Mouse (Mus musculus) forebrain, embryonic 16.5 days (tissue): ENCODE measurements at regions not wholly inside any gene's neighbourhood (a gene's known extent, or its start where the extent isn't known, plus 50 kb on each side); places are given as distances from the start of the nearest gene placed in this dataset.
"Not testable (repeated sequence)": the region's sequence is repeated elsewhere in the genome, so short reads cannot be mapped to it uniquely, and the experiment has no call there.

ENCODE experiments used
- ATAC-seq: fragments of 200-750 bp; cut with Nextera tagmentation; 2 replicates; pipeline ENCODE4 v1.8.0; 2017; ENCODE audit warnings: mild to moderate bottlenecking, moderate library complexity
- H3K27ac ChIP-seq: fragments of 300-500 bp; sonication (generic); 2 replicates; pipeline ENCODE4 v1.5.1; 2014; ENCODE audit warnings: low read length, control low read depth
- H3K27me3 ChIP-seq: fragments of 300-500 bp; sonication (generic); replicated peaks from 2 replicates; pipeline ENCODE4 v1.6.1; 2014; ENCODE audit warnings: low read length; ENCODE audit not compliant: control insufficient read depth, insufficient read depth
- H3K36me3 ChIP-seq: fragments of 300-500 bp; sonication (generic); 2 replicates; pipeline ENCODE4 v1.6.1; 2014; ENCODE audit not compliant: control insufficient read depth, insufficient read depth
- H3K4me1 ChIP-seq: fragments of 300-500 bp; sonication (generic); replicated peaks from 2 replicates; pipeline ENCODE4 v1.6.1; 2014; ENCODE audit warnings: low read length; ENCODE audit not compliant: control insufficient read depth, insufficient read depth
- H3K4me2 ChIP-seq: fragments of 300-500 bp; sonication (generic); 2 replicates; pipeline ENCODE4 v1.6.1; 2014; ENCODE audit warnings: mild to moderate bottlenecking, low read length, control low read depth
- H3K4me3 ChIP-seq: fragments of 300-500 bp; sonication (generic); replicated peaks from 2 replicates; pipeline ENCODE4 v1.5.1; 2014; ENCODE audit warnings: mild to moderate bottlenecking, low read length, control low read depth
- H3K9ac ChIP-seq: fragments of 300-500 bp; sonication (generic); replicated peaks from 2 replicates; pipeline ENCODE4 v1.6.1; 2014; ENCODE audit warnings: low read depth, low read length, control low read depth
- H3K9me3 ChIP-seq: fragments of 300-500 bp; sonication (generic); 2 replicates; pipeline ENCODE4 v1.6.1; 2016; ENCODE audit warnings: low read length; ENCODE audit not compliant: control insufficient read depth
- WGBS: fragments of 180-500 bp; shearing (Covaris S2); extraction: QIAGEN DNeasy Blood & Tissue Kit; methylation state at CpG from one replicate; pipeline ENCODE4 v1.1.7; 2014; 5-methylcytosine and 5-hydroxymethylcytosine counted together

DNA sequence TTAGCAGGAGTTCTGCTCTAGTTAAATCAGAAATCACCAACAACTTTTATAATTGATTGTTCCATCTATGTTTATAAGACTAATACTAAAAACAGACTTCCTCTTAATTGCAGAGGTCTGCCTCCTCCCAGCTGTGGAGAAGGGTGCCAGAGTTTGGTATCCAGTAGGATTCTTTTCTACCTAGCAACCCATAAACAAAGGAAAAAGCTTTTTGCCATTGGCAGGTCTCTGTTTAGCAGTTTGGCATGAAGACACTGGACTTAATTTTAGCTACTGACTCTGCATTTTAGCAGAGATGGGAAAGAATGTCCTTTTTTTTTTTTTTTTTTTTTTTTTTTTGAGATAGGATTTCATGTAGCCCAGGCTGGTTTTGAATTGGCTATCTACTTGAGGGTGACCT, 1628.4 kb downstream of the A830018L16Rik start:
- H3K9ac ChIP-seq = no peak overlapping the region
- H3K9me3 ChIP-seq = no peaks in the 10 kb centered on the region
- no peak for ATAC-seq
- no peaks in the 10 kb centered on the region for H3K27me3 ChIP-seq
- H3K4me2 ChIP-seq = no peak overlapping the region
- no peaks in the 10 kb centered on the region for H3K4me1 ChIP-seq
- no peak overlapping the region for H3K27ac ChIP-seq
- H3K36me3 ChIP-seq = no peaks in the 10 kb centered on the region
- no peak overlapping the region for H3K4me3 ChIP-seq

DNA sequence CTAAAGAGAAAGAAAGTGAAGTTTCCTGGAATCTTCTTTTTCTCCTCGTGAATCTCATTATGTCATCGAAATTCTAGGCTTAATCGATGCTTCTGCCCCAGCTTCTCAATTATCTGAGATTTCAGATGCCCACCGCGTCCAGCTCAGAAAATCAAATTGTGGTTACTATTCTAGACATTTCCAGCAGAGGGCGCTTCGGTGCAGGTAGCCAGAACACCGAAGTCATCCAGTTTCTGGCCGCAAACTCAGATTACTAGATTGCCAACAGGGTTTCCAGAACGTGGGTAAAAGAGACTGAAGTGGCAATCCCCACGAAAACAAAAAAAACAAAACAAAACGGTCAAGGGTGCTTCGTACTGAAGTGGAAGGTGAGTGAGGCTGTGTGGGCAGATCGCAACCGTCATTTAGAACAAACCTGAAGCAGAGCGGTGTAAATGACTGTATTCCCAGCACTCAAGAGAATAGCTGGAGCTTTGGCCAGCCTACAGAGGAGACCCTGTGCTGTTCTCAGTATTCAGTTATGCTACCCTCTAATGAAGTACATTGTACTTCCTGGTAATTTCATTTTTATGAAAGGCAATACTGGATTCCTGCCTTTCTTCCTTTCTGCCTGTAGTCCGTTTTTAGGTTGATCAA, 1636.4 kb downstream of the A830018L16Rik start:
- Histone ChIP-seq H3K4me2 (peak overlapping the region; percentile 37), H3K9me3 (no peaks in the 10 kb centered on the region), H3K36me3 (no peaks in the 10 kb centered on the region), H3K27me3 (no peaks in the 10 kb centered on the region), H3K27ac (no peak overlapping the region), H3K4me3 (no peak overlapping the region; the same call in 1 of the 2 replicates), H3K9ac (no peak overlapping the region), H3K4me1 (0 out of 2 replicates have a peak, but pooled peaks cover 3% of the 10 kb centered on the region)
- peak; percentile 64 for ATAC-seq
- WGBS = 15% methylated on average over 17 of the region's 17 CpGs

DNA sequence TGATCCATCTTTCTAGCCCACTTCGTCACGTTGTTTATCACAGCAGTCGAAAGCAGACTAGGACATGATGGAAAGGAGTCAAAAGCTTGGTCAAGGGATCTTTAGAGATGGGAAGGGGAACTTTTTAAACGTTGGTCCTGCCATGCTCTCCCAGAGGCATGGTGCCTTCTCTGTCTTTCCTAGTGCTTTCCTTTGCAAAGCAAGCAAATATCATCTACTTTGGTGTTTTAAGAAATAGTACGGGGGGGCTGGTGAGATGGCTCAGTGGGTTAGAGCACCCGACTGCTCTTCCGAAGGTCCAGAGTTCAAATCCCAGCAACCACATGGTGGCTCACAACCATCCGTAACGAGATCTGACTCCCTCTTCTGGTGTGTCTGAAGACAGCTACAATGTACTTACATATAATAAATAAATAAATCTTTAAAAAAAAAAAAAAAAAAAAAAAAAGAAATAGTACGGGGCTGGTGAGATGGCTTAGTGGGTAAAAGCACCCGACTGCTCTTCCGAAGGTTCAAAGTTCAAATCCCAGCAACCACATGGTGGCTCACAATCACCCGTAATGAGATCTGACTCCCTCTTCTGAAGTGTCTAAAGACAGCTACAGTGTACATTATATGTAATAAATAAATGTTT, 1637.6 kb downstream of the A830018L16Rik start:
- H3K9me3 ChIP-seq, H3K27ac ChIP-seq, H3K4me3 ChIP-seq, H3K36me3 ChIP-seq, H3K9ac ChIP-seq, ATAC-seq, H3K4me1 ChIP-seq, H3K4me2 ChIP-seq, H3K27me3 ChIP-seq: not testable (repeated sequence)
- WGBS = 82% methylated on average over 11 of the region's 13 CpGs

DNA sequence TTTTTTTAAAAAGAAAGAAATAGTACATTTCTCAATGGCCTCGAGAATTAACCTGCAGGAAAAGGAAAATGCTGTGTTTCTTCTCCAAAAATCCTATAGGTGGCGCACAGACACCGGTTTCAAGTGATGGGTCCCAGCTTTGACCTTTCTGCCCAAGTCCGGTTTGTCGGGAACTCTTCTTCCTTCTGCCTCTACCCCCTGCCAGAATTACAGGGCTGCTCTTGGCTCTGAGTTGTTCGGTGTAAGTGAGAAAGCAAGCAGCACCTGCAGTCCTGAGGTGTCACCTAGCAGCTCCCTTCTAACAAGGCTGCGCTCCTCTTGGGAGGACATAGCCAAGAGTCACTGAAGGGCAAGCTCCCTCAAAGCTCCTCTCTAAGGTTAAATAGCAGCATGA, 1638.2 kb downstream of the A830018L16Rik start:
- ATAC-seq = 0 out of 2 replicates have a peak, but pooled peaks have one; percentile 21
- Histone ChIP-seq H3K4me3 (no peak overlapping the region), H3K36me3 (no peaks in the 10 kb centered on the region), H3K4me2 (no peak overlapping the region), H3K9me3 (no peaks in the 10 kb centered on the region), H3K9ac (no peak overlapping the region), H3K27me3 (no peaks in the 10 kb centered on the region), H3K27ac (no peak overlapping the region), H3K4me1 (0 out of 2 replicates have a peak, but pooled peaks cover 3% of the 10 kb centered on the region)
- 15% methylated on average over 7 of the region's 7 CpGs for WGBS

DNA sequence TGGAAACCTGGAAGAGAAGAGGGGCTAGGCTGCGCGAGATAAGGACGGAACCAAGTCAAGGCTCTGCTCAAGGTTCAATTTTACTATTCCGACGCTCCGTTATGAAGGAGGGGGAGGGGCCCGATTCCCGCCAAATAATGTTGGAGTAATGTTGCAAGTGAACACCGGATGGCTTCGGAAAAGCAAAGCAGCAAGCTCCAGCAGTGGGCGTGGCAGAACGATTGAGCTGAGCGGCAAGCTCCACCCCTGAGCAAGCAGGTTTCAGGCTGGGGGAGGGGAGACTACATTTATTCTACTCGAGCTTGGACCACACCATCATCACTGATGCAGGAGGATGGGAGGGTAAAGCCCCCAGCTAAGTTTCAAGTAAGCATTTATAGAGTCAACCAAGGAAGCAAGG, 1643.8 kb downstream of the A830018L16Rik start:
- ATAC-seq = no peak
- Histone ChIP-seq H3K36me3 (no peaks in the 10 kb centered on the region), H3K27ac (no peak overlapping the region), H3K4me1 (no peaks in the 10 kb centered on the region), H3K9ac (no peak overlapping the region), H3K4me2 (no peak overlapping the region), H3K9me3 (no peaks in the 10 kb centered on the region), H3K4me3 (no peak overlapping the region), H3K27me3 (no peaks in the 10 kb centered on the region)
- WGBS = 30% methylated on average over 14 of the region's 14 CpGs

DNA sequence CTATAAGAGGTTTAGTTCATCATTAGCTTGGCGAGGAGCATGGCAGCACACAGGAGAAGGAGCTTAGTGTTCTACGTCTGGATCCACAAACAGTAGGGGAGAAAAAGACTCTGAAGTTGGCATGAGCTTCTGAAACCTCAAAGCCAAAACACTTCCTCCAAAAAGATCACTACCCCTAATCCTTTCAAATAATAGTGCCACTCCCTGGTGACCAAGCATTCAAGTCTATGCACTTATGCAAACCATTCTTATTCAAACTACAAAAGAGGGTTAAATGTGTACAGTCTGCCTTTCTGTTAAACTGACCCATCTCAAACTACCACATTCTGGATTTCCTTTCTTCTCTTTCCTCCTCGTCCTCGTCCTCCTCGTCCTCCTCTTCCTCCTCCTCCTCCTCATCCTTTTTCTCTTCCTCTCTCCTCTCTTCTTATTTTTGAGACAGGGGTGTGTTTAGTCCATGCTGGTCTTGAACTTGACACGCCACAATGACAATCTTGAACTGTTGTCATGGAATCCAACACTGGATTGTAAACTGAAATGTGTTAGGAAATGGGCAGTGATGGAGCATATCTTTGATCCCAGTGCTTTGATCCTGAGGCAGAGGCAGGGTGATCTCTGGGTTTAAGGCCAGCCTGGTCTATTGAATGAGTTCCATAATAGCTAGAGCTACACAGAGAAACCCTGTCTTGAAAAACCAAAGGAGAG, 1645.9 kb downstream of the A830018L16Rik start:
- H3K4me3 ChIP-seq = no peak overlapping the region
- no peak overlapping the region for H3K4me2 ChIP-seq
- H3K4me1 ChIP-seq = no peaks in the 10 kb centered on the region
- no peak for ATAC-seq
- no peak overlapping the region for H3K27ac ChIP-seq
- no peaks in the 10 kb centered on the region for H3K9me3 ChIP-seq
- no peak overlapping the region for H3K9ac ChIP-seq
- WGBS = 77% methylated on average over 6 of the region's 6 CpGs
- no peaks in the 10 kb centered on the region for H3K27me3 ChIP-seq
- no peaks in the 10 kb centered on the region for H3K36me3 ChIP-seq
